In the genomic region with DNA sequence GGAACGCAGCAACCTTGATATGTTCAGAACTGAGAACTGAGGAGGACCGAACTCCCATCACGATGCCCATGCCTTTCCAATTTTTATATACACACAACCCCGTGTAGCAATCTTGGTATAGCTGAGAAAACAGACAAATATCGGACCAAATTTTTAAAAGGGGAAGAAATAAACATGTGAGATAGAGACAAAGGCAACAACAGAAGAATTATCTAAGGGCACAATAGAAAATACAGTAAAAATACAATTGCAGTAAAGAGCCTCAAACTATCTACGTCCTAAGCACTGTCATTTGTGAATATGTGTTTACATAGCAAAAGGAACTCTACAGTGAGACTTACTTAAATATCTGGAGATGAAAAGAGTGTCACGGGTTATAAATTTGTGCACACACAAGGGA, we compare ENCODE assay signal across 9 mouse cellular contexts. TPM values are rescaled to one million over a fixed set of nuclear protein-coding genes. Genes with fewer than 3 reads are reported as not detected.
DNase-seq lines count a peak whose midpoint lies in the region; ATAC-seq and TF ChIP-seq lines count a peak whose summit lies in the region.
"Had no signal": no experiment of that assay in that cellular context is flagged by ENCODE, and none has a peak within 500 bp of the region (broad histone marks: within the 10 kb centered on the region; RNA-seq: fewer than 3 reads in every experiment).

A gene (minus strand): TSS at position 101 of the 400 bp plus-strand sequence.

- peak within 1 kb of the TSS; percentile 51 for H3K4me3 ChIP-seq in left cerebral cortex, adult 2 months
- H3K4me3 ChIP-seq in forebrain, embryonic 11.5 days (ENCODE audit: low read depth, low read length) = peak within 1 kb of the TSS; percentile 53
- H3K4me3 ChIP-seq in midbrain, postnatal 0 days (ENCODE audit: low read depth, low read length) = peak within 1 kb of the TSS; percentile 64

- TF ChIP-seq CTCF in left cerebral cortex, adult 2 months (IDR thresholded peaks at IDR 0.05) = no peak
- no peak for TF ChIP-seq CTCF in midbrain, postnatal 0 days (IDR thresholded peaks at IDR 0.05)

- WGBS in forebrain, embryonic 11.5 days = 38% methylated on average over 7 of the region's 7 CpGs
- WGBS in midbrain, postnatal 0 days = 34% methylated on average over 7 of the region's 7 CpGs

- ATAC-seq in forebrain, embryonic 11.5 days (replicated peaks; ENCODE audit: low FRiP score) = no peak
- ATAC-seq in midbrain, postnatal 0 days (ENCODE audit: low FRiP score) = peak; percentile 3; the same call in 1 of the 2 replicates

- intact Hi-C loops in left cerebral cortex, adult 2 months (cut with DNase I) = no loop called here

- H3K4me2 ChIP-seq in forebrain, embryonic 11.5 days (ENCODE audit: low read depth, low read length, severe bottlenecking) = peak within 1 kb of the TSS; percentile 92
- peak within 1 kb of the TSS; percentile 96 for H3K4me2 ChIP-seq in midbrain, postnatal 0 days (ENCODE audit: low read depth, low read length, poor library complexity, severe bottlenecking)

- no peaks in the 10 kb centered on the region for H3K36me3 ChIP-seq in forebrain, embryonic 11.5 days (ENCODE audit: control insufficient read depth, insufficient read depth, low read length)
- H3K36me3 ChIP-seq in midbrain, postnatal 0 days (ENCODE audit: insufficient read depth, low read length) = no peaks in the 10 kb centered on the region

- H3K9ac ChIP-seq in forebrain, embryonic 11.5 days (ENCODE audit: low read length) = peak within 1 kb of the TSS; percentile 70
- H3K9ac ChIP-seq in midbrain, postnatal 0 days (replicated peaks; ENCODE audit: low read length, poor library complexity, severe bottlenecking) = peak within 1 kb of the TSS; percentile 62

- peak within 1 kb of the TSS; percentile 48 for H3K27ac ChIP-seq in left cerebral cortex, adult 2 months
- H3K27ac ChIP-seq in forebrain, embryonic 11.5 days (ENCODE audit: low read depth, low read length) = peak within 1 kb of the TSS; percentile 15; the same call in 1 of the 2 replicates
- peak within 1 kb of the TSS; percentile 70 for H3K27ac ChIP-seq in midbrain, postnatal 0 days (ENCODE audit: low read depth, low read length)

- H3K27me3 ChIP-seq in forebrain, embryonic 11.5 days (ENCODE audit: control insufficient read depth, insufficient read depth, low read length) = peaks cover 6% of the 10 kb centered on the region; the same call in 1 of the 2 replicates
- no peaks in the 10 kb centered on the region for H3K27me3 ChIP-seq in midbrain, postnatal 0 days (ENCODE audit: insufficient read depth, low read length)

- H3K4me1 ChIP-seq in forebrain, embryonic 11.5 days (replicated peaks; ENCODE audit: control insufficient read depth, insufficient read depth, low read length) = peaks cover 4% of the 10 kb centered on the region; the same call in 1 of the 2 replicates
- H3K4me1 ChIP-seq in midbrain, postnatal 0 days (ENCODE audit: insufficient read depth, low read length) = no peaks in the 10 kb centered on the region; the same call in 1 of the 2 replicates

- H3K9me3 ChIP-seq in forebrain, embryonic 11.5 days (ENCODE audit: control insufficient read depth, low read length) = no peaks in the 10 kb centered on the region
- H3K9me3 ChIP-seq in midbrain, postnatal 0 days (ENCODE audit: low read length) = no peaks in the 10 kb centered on the region

- no peak for DNase-seq in left cerebral cortex, adult 2 months (ENCODE audit: extremely low spot score in 1 of 2, low spot score in 2 of 2)
- no peak for DNase-seq in left cerebral cortex, adult 9 months (ENCODE audit: low spot score in 2 of 2)
- DNase-seq in forebrain, embryonic 11.5 days (ENCODE audit: low spot score) = no peak
- no peak for DNase-seq in layer of hippocampus, postnatal 14 days (ENCODE audit: low spot score in 2 of 2)
- DNase-seq in midbrain, postnatal 0 days (ENCODE audit: low spot score) = no peak
- no peak for DNase-seq in urinary bladder, postnatal 4 days (ENCODE audit: low spot score in 2 of 2)
- no peak for DNase-seq in urinary bladder, adult 18-20 months (ENCODE audit: low spot score in 2 of 2)
- no peak for DNase-seq in kidney, postnatal 10 days

RNA-seq across cellular contexts. Expression of the gene that starts here (rescaled TPM):
- 10 to 100 TPM; 16.3 to 18.6 TPM for total RNA-seq in left cerebral cortex, adult 2 months (2021)
- 0.76 and 1.3 TPM in 2 replicates for polyA plus RNA-seq in forebrain, embryonic 11.5 days (2014; fragmentation: Nextera tagmentation; extraction: Ambion mirVana)
- 10 to 100 TPM; 36.9 TPM for total RNA-seq in layer of hippocampus, postnatal 14 days (2021)
- 6.9 and 8.4 TPM in 2 replicates for total RNA-seq in midbrain, postnatal 0 days (2014; rRNA removed)
- polyA plus RNA-seq in midbrain, postnatal 0 days (2015; fragmentation: Nextera tagmentation; extraction: Ambion mirVana) = 6.5 and 6.9 TPM in 2 replicates
- total RNA-seq: megakaryocyte-erythroid progenitor cell, adult 5-6 weeks had no signal

Comparison
In these comparisons a context has a peak if more than half of its experiments do, and no peak if none do; other contexts are left out.
1. H3K27ac ChIP-seq: peak in every context shown above with its lines; median percentile 70 in midbrain, postnatal 0 days; 48 in left cerebral cortex, adult 2 months; 15 in forebrain, embryonic 11.5 days.